11 mouse cellular contexts compared by ENCODE assay signal in genomic region chr9:37455868-37456267, GRCm38 (mm10). TPM values are rescaled to one million over a fixed set of nuclear protein-coding genes. Genes with fewer than 3 reads are reported as not detected.
A peak's percentile ranks its signal among the peaks of the same experiment; 100 is the strongest.
DNase-seq lines count a peak whose midpoint lies in the region; ATAC-seq and TF ChIP-seq lines count a peak whose summit lies in the region.
"Had no signal": no experiment of that assay in that cellular context is flagged by ENCODE, and none has a peak within 500 bp of the region (broad histone marks: within the 10 kb centered on the region; RNA-seq: fewer than 3 reads in every experiment).

No protein-coding gene starts in this region.

- H3K27me3 ChIP-seq in forebrain, embryonic 16.5 days (replicated peaks; ENCODE audit: control insufficient read depth, insufficient read depth, low read length): no peaks in the 10 kb centered on the region; the same call in 1 of the 2 replicates
- H3K27me3 ChIP-seq in limb, embryonic 12.5 days: peaks cover 95% of the 10 kb centered on the region
- H3K27me3 ChIP-seq in neural tube, embryonic 15.5 days (replicated peaks): peaks cover 19% of the 10 kb centered on the region

- H3K9me3 ChIP-seq in forebrain, embryonic 16.5 days (ENCODE audit: control insufficient read depth, low read length): no peaks in the 10 kb centered on the region
- H3K9me3 ChIP-seq in limb, embryonic 12.5 days: no peaks in the 10 kb centered on the region
- no peaks in the 10 kb centered on the region for H3K9me3 ChIP-seq in neural tube, embryonic 15.5 days (replicated peaks)
- H3K9me3 ChIP-seq: G1E had no signal

- H3K9ac ChIP-seq in forebrain, embryonic 16.5 days (replicated peaks; ENCODE audit: low read depth, low read length): no peak overlapping the region
- no peak overlapping the region for H3K9ac ChIP-seq in limb, embryonic 12.5 days (replicated peaks)
- H3K9ac ChIP-seq in neural tube, embryonic 15.5 days (replicated peaks): 0 out of 2 replicates have a peak overlapping the region, but pooled peaks have one; percentile 28

- H3K4me3 ChIP-seq in left cerebral cortex, adult 2 months: peak overlapping the region; percentile 39
- no peak overlapping the region for H3K4me3 ChIP-seq in forebrain, embryonic 16.5 days (replicated peaks; ENCODE audit: low read length)
- H3K4me3 ChIP-seq in limb, embryonic 12.5 days (replicated peaks): peak overlapping the region; percentile 37; the same call in 1 of the 2 replicates
- H3K4me3 ChIP-seq in neural tube, embryonic 15.5 days (replicated peaks): peak overlapping the region; percentile 27; the same call in 1 of the 2 replicates

- ATAC-seq in forebrain, embryonic 16.5 days: no peak
- ATAC-seq in limb, embryonic 12.5 days (ENCODE audit: insufficient number of reproducible peaks, insufficient read depth, low FRiP score, low TSS enrichment, low read depth): no peak
- no peak for ATAC-seq in neural tube, embryonic 15.5 days (ENCODE audit: low FRiP score)

- H3K36me3 ChIP-seq in forebrain, embryonic 16.5 days (ENCODE audit: control insufficient read depth, insufficient read depth): no peaks in the 10 kb centered on the region
- no peaks in the 10 kb centered on the region for H3K36me3 ChIP-seq in limb, embryonic 12.5 days
- no peaks in the 10 kb centered on the region for H3K36me3 ChIP-seq in neural tube, embryonic 15.5 days
- H3K36me3 ChIP-seq: G1E had no signal

- no peak for TF ChIP-seq CTCF in left cerebral cortex, adult 2 months (IDR thresholded peaks at IDR 0.05)

- peaks cover 68% of the 10 kb centered on the region for H3K4me1 ChIP-seq in forebrain, embryonic 16.5 days (replicated peaks; ENCODE audit: control insufficient read depth, insufficient read depth, low read length)
- peaks cover 39% of the 10 kb centered on the region for H3K4me1 ChIP-seq in limb, embryonic 12.5 days (replicated peaks)
- H3K4me1 ChIP-seq in neural tube, embryonic 15.5 days: peaks cover 68% of the 10 kb centered on the region

- intact Hi-C loops in left cerebral cortex, adult 2 months (cut with DNase I): loop anchor here (2.0 kb wide), 1 partner anchor 23 kb away; the partner anchor contains the start of gene Robo3

- 5% methylated on average over 8 of the region's 8 CpGs for WGBS in forebrain, embryonic 16.5 days
- 1% methylated on average over 8 of the region's 8 CpGs for WGBS in limb, embryonic 12.5 days
- WGBS in neural tube, embryonic 15.5 days: 2% methylated on average over 8 of the region's 8 CpGs

- H3K4me2 ChIP-seq in forebrain, embryonic 16.5 days (ENCODE audit: low read length): peak overlapping the region; percentile 64
- peak overlapping the region; percentile 58 for H3K4me2 ChIP-seq in limb, embryonic 12.5 days
- peak overlapping the region; percentile 53 for H3K4me2 ChIP-seq in neural tube, embryonic 15.5 days

- DNase-seq in left cerebral cortex, adult 2 months (ENCODE audit: extremely low spot score in 1 of 2, low spot score in 2 of 2): no peak
- DNase-seq in left cerebral cortex, adult 18-20 months (ENCODE audit: low spot score in 2 of 2): no peak
- DNase-seq in adrenal gland, postnatal 4 days (ENCODE audit: low spot score in 2 of 2): no peak
- DNase-seq in adrenal gland, adult 18-20 months (ENCODE audit: low spot score in 2 of 2): no peak
- DNase-seq in thymus, adult 18-20 months: no peak
- DNase-seq: lung, postnatal 36 days had no signal

- no peak overlapping the region for H3K27ac ChIP-seq in left cerebral cortex, adult 2 months
- peak overlapping the region; percentile 68; the same call in 1 of the 2 replicates for H3K27ac ChIP-seq in forebrain, embryonic 16.5 days (ENCODE audit: low read length)
- H3K27ac ChIP-seq in limb, embryonic 12.5 days: no peak overlapping the region
- peak overlapping the region; percentile 54; the same call in 1 of the 2 replicates for H3K27ac ChIP-seq in neural tube, embryonic 15.5 days (replicated peaks)

RNA-seq across cellular contexts. Expression of gene Robo3, which starts 22.8 kb away (rescaled TPM):
- total RNA-seq in left cerebral cortex, adult 2 months (2021): 10 to 100 TPM; 30.9 to 34.3 TPM
- 10 to 100 TPM; 12.7 to 21.8 TPM for total RNA-seq in left cerebral cortex, adult 18-20 months (2021)
- 1.1 and 3.3 TPM in 2 replicates for polyA plus RNA-seq in forebrain, embryonic 16.5 days (2015; fragmentation: Nextera tagmentation; extraction: Ambion mirVana)
- 0.10 TPM in 1 of 2 replicates, not detected in the other for polyA plus RNA-seq in limb, embryonic 12.5 days (2016; fragmentation: Nextera tagmentation; extraction: Ambion mirVana)
- 4.8 and 8.7 TPM in 2 replicates for polyA plus RNA-seq in neural tube, embryonic 15.5 days (2015; fragmentation: Nextera tagmentation; extraction: Ambion mirVana)
- total RNA-seq in adrenal gland, postnatal 4 days (2021): 1 to 10 TPM in 1 of 2 experiments, under 1 TPM in 1; 0.56 to 1.0 TPM
- total RNA-seq in adrenal gland, adult 18-20 months (2021): 1 to 10 TPM in 1 of 2 experiments, under 1 TPM in 1; 0.64 to 1.7 TPM
- total RNA-seq: gastrocnemius, postnatal 4 days had no signal

RNA-seq across cellular contexts. Expression of gene Msantd2, which starts 33.3 kb away (rescaled TPM):
- 10 to 100 TPM; 21.4 to 26.7 TPM for total RNA-seq in left cerebral cortex, adult 2 months (2021)
- 10 to 100 TPM; 14.0 to 23.0 TPM for total RNA-seq in left cerebral cortex, adult 18-20 months (2021)
- 34.0 and 34.8 TPM in 2 replicates for polyA plus RNA-seq in forebrain, embryonic 16.5 days (2015; fragmentation: Nextera tagmentation; extraction: Ambion mirVana)
- 40.4 and 45.0 TPM in 2 replicates for polyA plus RNA-seq in limb, embryonic 12.5 days (2016; fragmentation: Nextera tagmentation; extraction: Ambion mirVana)
- polyA plus RNA-seq in neural tube, embryonic 15.5 days (2015; fragmentation: Nextera tagmentation; extraction: Ambion mirVana): 27.6 and 30.7 TPM in 2 replicates
- 10 to 100 TPM; 31.3 to 33.2 TPM for total RNA-seq in adrenal gland, postnatal 4 days (2021)
- total RNA-seq in adrenal gland, adult 18-20 months (2021): 10 to 100 TPM; 21.1 to 24.0 TPM

RNA-seq across cellular contexts. Expression of gene Robo4, which starts 54.2 kb away (rescaled TPM):
- 1 to 10 TPM; 8.0 to 9.5 TPM for total RNA-seq in left cerebral cortex, adult 2 months (2021)
- total RNA-seq in left cerebral cortex, adult 18-20 months (2021): 1 to 10 TPM; 4.9 to 7.2 TPM
- polyA plus RNA-seq in forebrain, embryonic 16.5 days (2015; fragmentation: Nextera tagmentation; extraction: Ambion mirVana): 4.5 and 4.6 TPM in 2 replicates
- 8.4 and 10.3 TPM in 2 replicates for polyA plus RNA-seq in limb, embryonic 12.5 days (2016; fragmentation: Nextera tagmentation; extraction: Ambion mirVana)
- polyA plus RNA-seq in neural tube, embryonic 15.5 days (2015; fragmentation: Nextera tagmentation; extraction: Ambion mirVana): 5.4 and 6.2 TPM in 2 replicates
- 10 to 100 TPM; 31.3 to 32.9 TPM for total RNA-seq in adrenal gland, postnatal 4 days (2021)
- total RNA-seq in adrenal gland, adult 18-20 months (2021): 10 to 100 TPM; 18.3 to 18.5 TPM
- polyA plus RNA-seq: G1E had no signal

Comparison
In these comparisons a context has a peak if more than half of its experiments do, and no peak if none do; other contexts are left out.
1. H3K27ac ChIP-seq: peak in forebrain, embryonic 16.5 days (single experiment) and neural tube, embryonic 15.5 days (single experiment); none in left cerebral cortex, adult 2 months (single experiment) and limb, embryonic 12.5 days (single experiment).
2. RNA of gene Robo3, which starts 22.8 kb away (total RNA-seq): 30.9 to 34.3 TPM in left cerebral cortex, adult 2 months and 12.7 to 21.8 TPM in left cerebral cortex, adult 18-20 months; 0.64 to 1.7 TPM in adrenal gland, adult 18-20 months and 0.56 to 1.0 TPM in adrenal gland, postnatal 4 days; every median in the first group is over 4 times any median in the second.
3. Peak in every context shown above with its lines, with median percentiles within 50 percentile points of each other: H3K4me2 ChIP-seq.